Mouse (Mus musculus): Measurements from ENCODE around the gene Tsku. TPM values are rescaled to one million over a fixed set of nuclear protein-coding genes. Genes with fewer than 3 reads are reported as not detected.

The Tsku gene
- total and polyA plus RNA-seq, 3 experiments, result 2.2 to 5.9 (median 2.5) TPM

- DNase-seq, result no peak
- 69% methylated on average over 5 of the region's 5 CpGs for WGBS
- Histone ChIP-seq H3K27ac (no peak overlapping the region), H3K4me1 (ENCODE audit: control insufficient read depth, insufficient read depth, low read length) (no peaks in the 10 kb centered on the region; the same call in 1 of the 2 replicates), H3K9ac (ENCODE audit: low read depth, low read length) (no peak overlapping the region), H3K27me3 (ENCODE audit: control insufficient read depth, insufficient read depth, low read length) (no peaks in the 10 kb centered on the region), H3K36me3 (ENCODE audit: control insufficient read depth, insufficient read depth, low read length) (no peaks in the 10 kb centered on the region), H3K79me2 (replicated peaks; ENCODE audit: control insufficient read depth, insufficient read depth, low read length) (no peaks in the 10 kb centered on the region), H3K4me3 (no peak overlapping the region)
- TF ChIP-seq POLR2A (IDR thresholded peaks at IDR 0.05; ENCODE audit: insufficient read depth, low read depth, low read length) (no peak), CTCF (IDR thresholded peaks at IDR 0.05) (no peak), EP300 (IDR thresholded peaks at IDR 0.05; ENCODE audit: insufficient read depth, low read depth, low read length) (no peak)
- intact Hi-C loops (cut with DNase I), result loop anchor here (5.0 kb wide), 1 partner anchor 33 kb away; no protein-coding TSS in a partner anchor
Observed at GRCm38 (mm10) chr7:98340343-98340742, 20.8 kb downstream of the Tsku start.

GRCm38 (mm10) chr7:98333987-98334386, 27.1 kb downstream of the Tsku start:
- Histone ChIP-seq H3K79me2 (replicated peaks; ENCODE audit: control insufficient read depth, insufficient read depth, low read length) (no peaks in the 10 kb centered on the region), H3K4me1 (ENCODE audit: control insufficient read depth, insufficient read depth, low read length) (peaks cover 9% of the 10 kb centered on the region), H3K27me3 (ENCODE audit: control insufficient read depth, insufficient read depth, low read length) (no peaks in the 10 kb centered on the region), H3K36me3 (ENCODE audit: control insufficient read depth, insufficient read depth, low read length) (no peaks in the 10 kb centered on the region), H3K4me3 (no peak overlapping the region), H3K27ac (no peak overlapping the region), H3K9ac (ENCODE audit: low read depth, low read length) (no peak overlapping the region)
- DNase-seq, result no peak
- WGBS, result 53% methylated on average over 3 of the region's 3 CpGs
- intact Hi-C loops (cut with DNase I), result no loop called here
- TF ChIP-seq POLR2A (IDR thresholded peaks at IDR 0.05; ENCODE audit: insufficient read depth, low read depth, low read length) (no peak), EP300 (IDR thresholded peaks at IDR 0.05; ENCODE audit: insufficient read depth, low read depth, low read length) (no peak), CTCF (IDR thresholded peaks at IDR 0.05) (no peak)

- Histone ChIP-seq H3K4me1 (ENCODE audit: control insufficient read depth, insufficient read depth, low read length) (peaks cover 9% of the 10 kb centered on the region), H3K27ac (no peak overlapping the region), H3K79me2 (replicated peaks; ENCODE audit: control insufficient read depth, insufficient read depth, low read length) (no peaks in the 10 kb centered on the region), H3K27me3 (ENCODE audit: control insufficient read depth, insufficient read depth, low read length) (no peaks in the 10 kb centered on the region), H3K4me3 (no peak overlapping the region), H3K9ac (ENCODE audit: low read depth, low read length) (no peak overlapping the region), H3K36me3 (ENCODE audit: control insufficient read depth, insufficient read depth, low read length) (no peaks in the 10 kb centered on the region)
- DNase-seq, result no peak
- TF ChIP-seq EP300 (IDR thresholded peaks at IDR 0.05; ENCODE audit: insufficient read depth, low read depth, low read length), result no peak
- TF ChIP-seq POLR2A (IDR thresholded peaks at IDR 0.05; ENCODE audit: insufficient read depth, low read depth, low read length), result no peak
- no peak for TF ChIP-seq CTCF (IDR thresholded peaks at IDR 0.05)
- intact Hi-C loops (cut with DNase I), result no loop called here
- 88% methylated on average over 5 of the region's 5 CpGs for WGBS
Observed at GRCm38 (mm10) chr7:98333507-98333906, 27.6 kb downstream of the Tsku start.

GRCm38 (mm10) chr7:98332678-98333397, 28.3 kb downstream of the Tsku start:
- H3K27me3 ChIP-seq (ENCODE audit: control insufficient read depth, insufficient read depth, low read length), result no peaks in the 10 kb centered on the region
- WGBS, result 64% methylated on average over 5 of the region's 5 CpGs
- no peaks in the 10 kb centered on the region for H3K36me3 ChIP-seq (ENCODE audit: control insufficient read depth, insufficient read depth, low read length)
- TF ChIP-seq EP300 (IDR thresholded peaks at IDR 0.05; ENCODE audit: insufficient read depth, low read depth, low read length), result no peak
- H3K4me3 ChIP-seq, result no peak overlapping the region
- no peak for DNase-seq
- intact Hi-C loops (cut with DNase I), result no loop called here
- no peak overlapping the region for H3K27ac ChIP-seq
- H3K9ac ChIP-seq (ENCODE audit: low read depth, low read length), result no peak overlapping the region
- peaks cover 9% of the 10 kb centered on the region for H3K4me1 ChIP-seq (ENCODE audit: control insufficient read depth, insufficient read depth, low read length)
- H3K79me2 ChIP-seq (replicated peaks; ENCODE audit: control insufficient read depth, insufficient read depth, low read length), result no peaks in the 10 kb centered on the region

- intact Hi-C loops (cut with DNase I), result no loop called here
- no peak for TF ChIP-seq POLR2A (IDR thresholded peaks at IDR 0.05; ENCODE audit: insufficient read depth, low read depth, low read length)
- no peak for TF ChIP-seq CTCF (IDR thresholded peaks at IDR 0.05)
- no peak for TF ChIP-seq EP300 (IDR thresholded peaks at IDR 0.05; ENCODE audit: insufficient read depth, low read depth, low read length)
- Histone ChIP-seq H3K36me3 (ENCODE audit: control insufficient read depth, insufficient read depth, low read length) (no peaks in the 10 kb centered on the region), H3K27me3 (ENCODE audit: control insufficient read depth, insufficient read depth, low read length) (no peaks in the 10 kb centered on the region), H3K9ac (ENCODE audit: low read depth, low read length) (no peak overlapping the region), H3K27ac (no peak overlapping the region), H3K79me2 (replicated peaks; ENCODE audit: control insufficient read depth, insufficient read depth, low read length) (no peaks in the 10 kb centered on the region), H3K4me1 (ENCODE audit: control insufficient read depth, insufficient read depth, low read length) (peaks cover 9% of the 10 kb centered on the region), H3K4me3 (no peak overlapping the region)
- 40% methylated on average over 3 of the region's 3 CpGs for WGBS
- DNase-seq, result no peak
Observed at GRCm38 (mm10) chr7:98331932-98332331, 29.2 kb downstream of the Tsku start.

- Histone ChIP-seq H3K9ac (ENCODE audit: low read depth, low read length) (no peak overlapping the region), H3K4me3 (no peak overlapping the region), H3K4me1 (ENCODE audit: control insufficient read depth, insufficient read depth, low read length) (peaks cover 9% of the 10 kb centered on the region), H3K79me2 (replicated peaks; ENCODE audit: control insufficient read depth, insufficient read depth, low read length) (no peaks in the 10 kb centered on the region), H3K36me3 (ENCODE audit: control insufficient read depth, insufficient read depth, low read length) (no peaks in the 10 kb centered on the region), H3K27me3 (ENCODE audit: control insufficient read depth, insufficient read depth, low read length) (no peaks in the 10 kb centered on the region), H3K27ac (no peak overlapping the region)
- TF ChIP-seq POLR2A (IDR thresholded peaks at IDR 0.05; ENCODE audit: insufficient read depth, low read depth, low read length) (no peak), CTCF (IDR thresholded peaks at IDR 0.05) (no peak), EP300 (IDR thresholded peaks at IDR 0.05; ENCODE audit: insufficient read depth, low read depth, low read length) (no peak)
- no peak for DNase-seq
- 41% methylated on average over 2 of the region's 2 CpGs for WGBS
- intact Hi-C loops (cut with DNase I), result no loop called here
Observed at GRCm38 (mm10) chr7:98330375-98331002, 30.6 kb downstream of the Tsku start.
